Mouse (Mus musculus) midbrain, embryonic 13.5 days (tissue): ENCODE results near the gene Focad. TPM values are rescaled to one million over a fixed set of nuclear protein-coding genes. Genes with fewer than 3 reads are reported as not detected.

Experiments
- ATAC-seq: fragments of 200-750 bp; cut with Nextera tagmentation; 2 replicates; pipeline ENCODE4 v1.8.0; 2017; ENCODE audit warnings: mild to moderate bottlenecking, moderate TSS enrichment, moderate library complexity
- H3K27ac ChIP-seq: fragments of 300-500 bp; sonication (generic); 2 replicates; pipeline ENCODE4 v1.5.1; 2015; ENCODE audit warnings: inconsistent platforms, mild to moderate bottlenecking, moderate library complexity
- H3K27me3 ChIP-seq: fragments of 300-500 bp; sonication (generic); 2 replicates; pipeline ENCODE4 v1.6.1; 2015; ENCODE audit warnings: mild to moderate bottlenecking, inconsistent platforms
- H3K36me3 ChIP-seq: fragments of 300-500 bp; sonication (generic); 2 replicates; pipeline ENCODE4 v1.6.1; 2015; ENCODE audit warnings: mild to moderate bottlenecking, inconsistent platforms
- H3K4me1 ChIP-seq: fragments of 300-500 bp; sonication (generic); replicated peaks from 2 replicates; pipeline ENCODE4 v1.6.1; 2015; ENCODE audit warnings: inconsistent platforms
- H3K4me2 ChIP-seq: fragments of 300-500 bp; sonication (generic); replicated peaks from 2 replicates; pipeline ENCODE4 v1.6.1; 2015; ENCODE audit warnings: moderate library complexity, mild to moderate bottlenecking, inconsistent platforms
- H3K4me3 ChIP-seq: fragments of 300-500 bp; sonication (generic); replicated peaks from 2 replicates; pipeline ENCODE4 v1.5.1; 2015; ENCODE audit warnings: mild to moderate bottlenecking, inconsistent platforms
- H3K9ac ChIP-seq: fragments of 300-500 bp; sonication (generic); replicated peaks from 2 replicates; pipeline ENCODE4 v1.6.1; 2015; ENCODE audit warnings: mild to moderate bottlenecking, inconsistent platforms
- H3K9me3 ChIP-seq: fragments of 300-500 bp; sonication (generic); 2 replicates; pipeline ENCODE4 v1.6.1; 2016; ENCODE audit warnings: mild to moderate bottlenecking, inconsistent platforms
- WGBS: fragments of 180-500 bp; shearing (Covaris S2); methylation state at CpG from one replicate; pipeline ENCODE4 v1.1.7; 2015; 5-methylcytosine and 5-hydroxymethylcytosine counted together
- microRNA counts: library from miRNA; unstranded; fragments of <30 nt; microRNA quantifications from one replicate; lab custom pipeline; 2016
- microRNA-seq: library from miRNA; unstranded; fragments of <30 nt; microRNA quantifications from one replicate; pipeline ENCODE4, GENCODE M21; 2016
- polyA plus RNA-seq: library from polyadenylated mRNA; unstranded; fragments of >200 nt; fragmentation: Nextera tagmentation; extraction: Ambion mirVana; gene quantifications from 2 replicates; pipeline ENCODE4 v1.2.1, GENCODE M21; 2015

The Focad gene
- polyA plus RNA-seq, 1 experiment from 2014 or later: 12.7 TPM

DNA sequence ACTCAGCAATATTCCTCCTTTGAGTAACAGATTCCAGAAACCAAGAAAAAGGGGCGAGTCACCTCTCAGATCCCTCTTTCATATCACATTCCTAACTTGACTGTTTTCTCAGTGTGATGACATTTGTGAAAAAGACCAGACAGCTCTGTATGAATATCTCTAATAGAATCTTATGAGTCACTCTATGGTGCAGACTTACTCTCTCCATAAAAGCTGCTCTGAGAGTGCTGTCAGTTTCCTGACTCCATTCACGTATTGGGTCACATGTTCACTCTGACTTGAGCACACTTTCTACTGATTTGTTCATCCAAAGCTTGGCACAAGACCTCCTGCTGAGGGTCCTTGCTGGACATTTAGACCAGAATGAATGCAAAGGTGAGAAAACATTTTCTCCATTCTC is 354.5 kb downstream of the Focad start:
- H3K9me3 ChIP-seq: no peaks in the 10 kb centered on the region
- no peak overlapping the region for H3K4me2 ChIP-seq
- H3K36me3 ChIP-seq: no peaks in the 10 kb centered on the region
- H3K4me3 ChIP-seq: no peak overlapping the region
- no peaks in the 10 kb centered on the region for H3K4me1 ChIP-seq
- no peak overlapping the region for H3K27ac ChIP-seq
- WGBS: 79% methylated on average over 2 of the region's 2 CpGs
- no peak overlapping the region for H3K9ac ChIP-seq
- ATAC-seq: no peak
- H3K27me3 ChIP-seq: no peaks in the 10 kb centered on the region

DNA sequence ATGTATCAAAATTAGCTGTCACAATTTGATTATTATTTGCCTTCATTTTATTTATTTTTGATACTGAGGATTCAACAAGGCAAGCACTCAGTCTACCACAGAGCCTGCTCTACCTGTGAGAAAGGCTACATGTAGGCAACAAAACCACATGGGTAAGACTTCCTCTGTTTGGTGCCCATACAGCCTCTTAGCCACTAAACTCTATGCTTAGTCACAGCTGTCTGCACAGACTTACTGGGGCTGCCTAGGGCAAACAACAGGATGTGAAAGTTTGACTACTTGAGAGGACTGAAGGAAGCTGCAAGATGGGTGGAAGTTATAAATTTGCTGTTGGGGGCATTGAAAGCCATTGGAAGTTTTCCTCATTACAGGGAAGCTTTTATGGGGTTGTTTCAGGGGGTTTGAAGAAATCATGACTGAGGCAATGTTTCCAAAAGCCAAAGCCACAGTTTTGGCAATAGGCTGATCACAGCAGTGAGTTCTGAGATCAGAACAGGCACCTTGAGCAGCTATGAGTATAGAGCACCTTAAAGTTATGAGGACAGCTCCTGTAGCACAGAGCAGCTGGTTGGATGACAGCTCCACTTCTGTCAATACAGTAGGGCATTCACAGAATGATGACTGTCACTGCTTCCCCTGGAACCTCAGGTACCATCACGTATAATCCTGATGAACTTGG is 355.8 kb downstream of the Focad start:
- WGBS: 93% methylated on average over 1 of the region's 1 CpGs
- Histone ChIP-seq H3K4me1 (no peaks in the 10 kb centered on the region), H3K4me3 (no peak overlapping the region)

DNA sequence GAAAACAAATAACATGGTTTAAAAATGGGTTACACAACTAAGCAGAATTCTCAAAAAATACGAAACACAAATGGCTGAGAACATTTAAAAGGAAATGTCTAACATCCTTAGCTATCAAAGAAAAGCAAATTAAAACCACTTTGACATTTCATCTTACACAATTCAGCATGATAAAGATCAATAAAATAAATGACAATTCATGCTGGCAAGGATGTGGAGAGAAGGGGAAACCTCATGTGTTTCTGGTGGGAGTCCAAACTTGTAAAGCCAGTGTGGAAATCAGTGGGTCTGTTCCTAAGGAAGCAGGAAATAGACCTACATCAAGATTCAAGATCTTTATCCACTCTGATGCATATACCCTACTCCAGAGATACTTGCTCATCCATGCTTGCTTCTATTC is 363.7 kb downstream of the Focad start:
- 96% methylated on average over 1 of the region's 1 CpGs for WGBS
- ATAC-seq: no peak

More for the DNA sequence above, 355.8 kb downstream of the Focad start:
- H3K27ac ChIP-seq: no peak overlapping the region
- H3K9ac ChIP-seq: no peak overlapping the region
- no peaks in the 10 kb centered on the region for H3K9me3 ChIP-seq
- no peaks in the 10 kb centered on the region for H3K27me3 ChIP-seq
- ATAC-seq: no peak
- no peaks in the 10 kb centered on the region for H3K36me3 ChIP-seq
- H3K4me2 ChIP-seq: no peak overlapping the region

DNA sequence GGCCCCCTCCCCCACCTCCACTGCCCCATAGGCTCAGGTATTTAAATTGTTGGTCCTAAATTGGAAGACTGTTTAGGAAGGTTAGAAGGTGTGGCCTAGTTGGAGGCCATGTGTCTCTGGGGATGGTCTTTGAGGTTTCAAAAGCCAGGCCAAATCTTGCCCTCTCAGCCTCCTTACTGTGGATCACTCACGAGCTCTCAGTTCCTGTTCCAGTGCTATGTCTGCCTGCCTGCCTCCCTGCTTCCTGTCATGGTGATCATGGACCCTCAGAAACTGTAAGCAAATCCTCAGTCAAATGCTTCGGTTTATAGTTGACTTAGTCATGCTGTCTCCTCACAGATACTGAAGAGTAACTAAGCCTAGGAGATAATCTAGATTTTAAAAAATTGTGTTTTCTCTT is 364.2 kb downstream of the Focad start:
- 77% methylated on average over 2 of the region's 2 CpGs for WGBS
- H3K4me2 ChIP-seq: no peak overlapping the region
- no peak overlapping the region for H3K27ac ChIP-seq
- ATAC-seq: no peak
- H3K9me3 ChIP-seq: no peaks in the 10 kb centered on the region
- no peaks in the 10 kb centered on the region for H3K36me3 ChIP-seq
- H3K4me1 ChIP-seq: no peaks in the 10 kb centered on the region
- H3K9ac ChIP-seq: no peak overlapping the region
- no peak overlapping the region for H3K4me3 ChIP-seq
- H3K27me3 ChIP-seq: no peaks in the 10 kb centered on the region

More for the DNA sequence above, 363.7 kb downstream of the Focad start:
- no peak overlapping the region for H3K4me3 ChIP-seq
- H3K36me3 ChIP-seq: no peaks in the 10 kb centered on the region
- H3K9ac ChIP-seq: no peak overlapping the region
- H3K27me3 ChIP-seq: no peaks in the 10 kb centered on the region
- no peak overlapping the region for H3K27ac ChIP-seq
- no peaks in the 10 kb centered on the region for H3K4me1 ChIP-seq
- no peaks in the 10 kb centered on the region for H3K9me3 ChIP-seq
- no peak overlapping the region for H3K4me2 ChIP-seq

MicroRNAs within 50 kb of the gene (microRNA counts, 519-probe panel; counts per million panel counts)
- 110 counts per million, percentile 56 among the panel's probes with 10 or more counts for microRNA mmu-miR-491 (lab: Ali Mortazavi, UCI)

Small RNA genes within 50 kb of the gene (microRNA-seq; reads per million reads assigned to microRNA genes)
- gene Mir491: 2.1 reads per million, percentile 2 among the genes with 10 or more reads in this experiment

Other genes with a start within 250 kb of the Focad start
- gene Mllt3, start 61.3 kb upstream of the Focad start, polyA plus RNA-seq: 115 and 119 TPM in 2 replicates